Mouse (Mus musculus): ENCODE results near the gene Lrch3.
A peak's percentile ranks its signal among the peaks of the same experiment; 100 is the strongest.
"Not testable (repeated sequence)": the region's sequence is repeated elsewhere in the genome, so short reads cannot be mapped to it uniquely, and the experiment has no call there.

Lrch3 gene

GRCm38 (mm10) chr16:32992158-32992557 lies 78.3 kb downstream of the Lrch3 start:
- DNase-seq (ENCODE audit: low spot score) = no peak

GRCm38 (mm10) chr16:33005216-33005615 lies 91.3 kb downstream of the Lrch3 start:
- no peak for DNase-seq (ENCODE audit: low spot score)

- no peak for DNase-seq (ENCODE audit: low spot score)
Measured at GRCm38 (mm10) chr16:33006888-33007287, 93.0 kb downstream of the Lrch3 start.

- DNase-seq (ENCODE audit: low spot score) = no peak
Measured at GRCm38 (mm10) chr16:33007436-33007835, 93.5 kb downstream of the Lrch3 start.

- DNase-seq (ENCODE audit: low spot score) = no peak
Measured at GRCm38 (mm10) chr16:33010166-33010565, 96.3 kb downstream of the Lrch3 start.

- DNase-seq (ENCODE audit: low spot score) = no peak
Measured at GRCm38 (mm10) chr16:33013801-33014200, 99.9 kb downstream of the Lrch3 start.

GRCm38 (mm10) chr16:33014921-33015320 lies 101.0 kb downstream of the Lrch3 start:
- DNase-seq (ENCODE audit: low spot score) = no peak

GRCm38 (mm10) chr16:33015396-33015907 lies 101.6 kb downstream of the Lrch3 start:
- no peak for DNase-seq (ENCODE audit: low spot score)

GRCm38 (mm10) chr16:33015986-33016385 lies 102.1 kb downstream of the Lrch3 start:
- DNase-seq (ENCODE audit: low spot score) = no peak

- DNase-seq (ENCODE audit: low spot score) = no peak
Measured at GRCm38 (mm10) chr16:33017677-33018349, 103.9 kb downstream of the Lrch3 start.

GRCm38 (mm10) chr16:33019117-33019770 lies 105.3 kb downstream of the Lrch3 start:
- DNase-seq (ENCODE audit: low spot score) = peak; percentile 46

- DNase-seq (ENCODE audit: low spot score) = no peak
Measured at GRCm38 (mm10) chr16:33021381-33021780, 107.5 kb downstream of the Lrch3 start.

- DNase-seq (ENCODE audit: low spot score) = peak; percentile 75
Measured at GRCm38 (mm10) chr16:33023750-33024149, 109.8 kb downstream of the Lrch3 start.

- no peak for DNase-seq (ENCODE audit: low spot score)
Measured at GRCm38 (mm10) chr16:33024456-33025104, 110.7 kb downstream of the Lrch3 start.

GRCm38 (mm10) chr16:33026357-33026756 lies 112.5 kb downstream of the Lrch3 start:
- DNase-seq (ENCODE audit: low spot score) = no peak

GRCm38 (mm10) chr16:33036006-33036405 lies 122.1 kb downstream of the Lrch3 start:
- DNase-seq (ENCODE audit: low spot score) = no peak

GRCm38 (mm10) chr16:33042682-33043081 lies 128.8 kb downstream of the Lrch3 start:
- peak; percentile 64 for DNase-seq (ENCODE audit: low spot score)

GRCm38 (mm10) chr16:33043268-33043667 lies 129.4 kb downstream of the Lrch3 start:
- DNase-seq (ENCODE audit: low spot score) = peak; percentile 50

- DNase-seq (ENCODE audit: low spot score) = no peak
Measured at GRCm38 (mm10) chr16:33048004-33048403, 134.1 kb downstream of the Lrch3 start.

GRCm38 (mm10) chr16:33048686-33049085 lies 134.8 kb downstream of the Lrch3 start:
- no peak for DNase-seq (ENCODE audit: low spot score)

- DNase-seq (ENCODE audit: low spot score) = no peak
Measured at GRCm38 (mm10) chr16:33049809-33050208, 135.9 kb downstream of the Lrch3 start.

GRCm38 (mm10) chr16:33053141-33053540 lies 139.2 kb downstream of the Lrch3 start:
- DNase-seq (ENCODE audit: low spot score) = no peak

GRCm38 (mm10) chr16:33054927-33055326 lies 141.0 kb downstream of the Lrch3 start:
- DNase-seq (ENCODE audit: low spot score) = not testable (repeated sequence)
